Mouse (Mus musculus) c-Kit-positive CD71-positive TER-119-positive erythroid progenitor cells, embryonic 14.5 days (primary cell): ENCODE measurements around the gene Epb41l1.
A peak's percentile ranks its signal among the peaks of the same experiment; 100 is the strongest.
"Not testable (repeated sequence)": the region's sequence is repeated elsewhere in the genome, so short reads cannot be mapped to it uniquely, and the experiment has no call there.

Experiments
- DNase-seq: peaks from one replicate; pipeline ENCODE4 v3.0.0-alpha.2; 2013; ENCODE audit warnings: low spot score

The Epb41l1 gene

DNA sequence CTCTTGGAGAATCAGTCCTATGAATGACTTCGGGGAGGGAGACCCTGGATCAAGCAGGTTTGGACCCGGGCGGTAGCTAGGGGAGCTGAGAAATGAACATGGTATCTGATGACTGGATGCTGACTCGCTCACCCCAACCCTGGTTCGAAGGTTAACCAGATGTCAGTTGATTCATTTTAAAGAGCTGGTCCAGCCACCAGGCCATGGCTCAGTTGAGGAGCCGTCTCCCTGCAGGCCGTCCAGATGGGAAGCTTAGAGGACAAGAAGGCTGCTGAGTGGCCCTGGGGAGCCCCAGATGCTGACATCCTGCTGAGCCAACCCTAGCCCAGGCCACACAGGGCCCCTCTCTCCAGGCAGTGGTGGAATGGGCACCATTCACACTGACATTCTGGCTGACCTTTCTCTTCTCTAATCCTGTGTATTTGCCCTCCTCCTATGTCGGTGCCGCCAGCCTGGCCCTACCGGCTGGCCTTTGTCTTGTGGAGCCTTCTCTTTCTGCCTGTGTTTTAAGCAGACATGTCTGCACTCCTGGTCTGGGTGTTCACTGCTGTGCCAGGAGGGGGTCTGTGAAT lies 67.0 kb downstream of the Epb41l1 start:
- no peak for DNase-seq

DNA sequence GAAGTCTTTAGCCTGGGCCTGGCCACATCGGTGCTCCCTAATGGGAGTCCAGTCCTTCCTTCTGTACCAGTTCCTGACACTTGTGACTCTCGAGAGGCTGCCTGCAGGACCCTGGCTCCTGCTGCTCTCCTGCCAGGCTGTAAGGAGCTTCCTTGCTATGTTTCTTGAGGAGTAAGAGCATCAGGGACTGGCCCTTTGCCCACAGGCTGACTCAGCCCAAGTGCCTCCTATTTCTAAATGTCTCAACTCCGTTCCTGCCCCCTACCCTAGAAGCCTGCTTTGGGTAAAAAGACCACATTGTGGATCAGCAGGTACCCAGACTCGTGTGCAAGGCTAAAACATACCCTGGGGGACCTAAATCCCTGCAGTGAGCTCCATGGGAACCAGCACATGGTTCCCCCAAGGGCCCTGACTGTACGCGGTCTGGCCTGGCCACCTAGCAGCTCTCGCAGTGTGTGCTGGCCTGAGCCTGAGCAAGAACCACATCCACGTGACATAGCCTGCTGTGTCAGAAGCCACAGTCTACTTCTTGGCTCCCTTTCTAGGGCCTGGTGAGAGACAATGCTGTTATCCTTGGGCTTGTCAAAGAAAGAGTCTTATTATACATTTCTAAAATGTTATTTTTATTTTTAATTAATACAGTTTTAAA lies 67.6 kb downstream of the Epb41l1 start:
- DNase-seq: no peak

DNA sequence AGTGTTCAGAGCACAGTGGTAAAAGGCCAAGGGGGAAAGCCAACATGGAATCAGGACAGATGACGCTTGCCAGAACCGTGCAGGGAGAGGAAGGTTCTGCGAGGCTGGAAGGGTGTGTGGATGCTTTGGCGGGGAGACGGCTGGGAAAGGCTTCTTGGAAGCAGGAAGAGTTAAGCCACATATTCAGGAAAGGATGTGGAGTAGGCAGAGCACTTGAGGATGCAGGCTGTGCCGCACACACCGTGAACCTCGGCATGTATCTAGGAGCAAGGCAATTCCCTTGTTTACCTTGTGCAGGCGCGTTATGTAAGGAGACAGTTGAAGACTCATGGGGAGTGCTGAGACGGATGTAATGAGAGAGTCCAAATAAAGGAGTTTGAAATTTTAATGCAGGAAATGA lies 69.5 kb downstream of the Epb41l1 start:
- DNase-seq: no peak

DNA sequence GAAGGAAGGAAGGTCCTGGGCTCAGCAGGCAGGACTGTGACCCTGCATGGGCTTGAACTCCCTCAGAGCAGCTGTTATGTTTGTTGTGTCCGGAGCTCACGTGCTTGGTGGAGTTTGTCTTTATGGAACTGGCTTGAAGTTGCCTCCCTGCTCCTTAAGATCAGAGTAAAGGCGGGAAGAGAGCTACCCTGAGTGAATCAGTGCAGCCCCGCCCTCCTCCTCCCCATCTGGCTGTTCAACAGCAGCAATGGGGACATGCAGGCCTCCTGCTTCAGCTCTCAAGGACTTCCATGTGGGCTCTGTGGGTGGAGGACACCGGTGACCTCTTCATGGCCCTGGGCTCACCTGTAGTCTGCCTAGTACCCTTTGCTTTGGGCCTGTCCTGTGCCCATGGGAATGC lies 71.1 kb downstream of the Epb41l1 start:
- DNase-seq: no peak

GRCm38 (mm10) chr2:156493766-156494165 lies 73.1 kb downstream of the Epb41l1 start:
- no peak for DNase-seq

DNA sequence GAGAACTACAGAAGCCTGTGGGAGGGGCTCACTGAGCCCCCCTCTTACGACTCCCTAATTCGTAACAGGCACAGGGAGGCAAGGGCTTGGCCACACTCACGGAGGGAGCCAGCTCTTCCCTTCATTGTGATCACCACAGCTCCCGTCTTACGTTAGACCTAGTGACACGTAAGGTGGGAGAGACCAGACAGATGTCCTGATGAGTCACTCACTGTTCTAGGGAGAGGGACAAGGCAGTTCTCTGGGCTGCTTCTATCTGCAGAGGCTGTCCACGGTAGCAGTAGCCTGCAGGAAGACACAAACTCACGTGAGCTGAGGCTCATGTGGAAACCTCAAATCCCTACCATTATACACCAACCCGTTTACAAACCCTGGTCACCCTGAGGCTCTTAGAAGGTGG lies 73.8 kb downstream of the Epb41l1 start:
- peak; percentile 24 for DNase-seq

- DNase-seq: peak; percentile 74
Observed at GRCm38 (mm10) chr2:156494875-156495274, 74.2 kb downstream of the Epb41l1 start.

- DNase-seq: no peak
Observed at GRCm38 (mm10) chr2:156496816-156497566, 76.3 kb downstream of the Epb41l1 start.

DNA sequence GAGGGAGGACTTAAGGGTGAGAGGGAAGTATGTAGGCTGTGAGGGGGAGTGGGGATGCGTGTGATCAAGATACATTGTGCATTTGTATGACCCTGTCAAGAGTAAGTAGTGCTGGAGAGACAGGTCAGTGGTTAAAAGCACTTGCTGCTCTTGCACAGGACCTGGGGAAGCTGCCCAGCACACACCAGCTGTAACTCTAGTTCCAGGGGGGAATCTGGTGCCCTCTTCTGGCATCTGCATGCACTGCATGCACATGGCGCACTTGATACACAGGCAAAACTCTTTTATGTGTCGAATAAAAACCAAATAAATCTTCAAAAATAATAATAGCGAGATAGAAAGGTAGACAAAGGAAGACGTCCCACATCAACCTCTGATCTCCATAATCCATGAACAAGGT lies 77.2 kb downstream of the Epb41l1 start:
- peak; percentile 43 for DNase-seq

DNA sequence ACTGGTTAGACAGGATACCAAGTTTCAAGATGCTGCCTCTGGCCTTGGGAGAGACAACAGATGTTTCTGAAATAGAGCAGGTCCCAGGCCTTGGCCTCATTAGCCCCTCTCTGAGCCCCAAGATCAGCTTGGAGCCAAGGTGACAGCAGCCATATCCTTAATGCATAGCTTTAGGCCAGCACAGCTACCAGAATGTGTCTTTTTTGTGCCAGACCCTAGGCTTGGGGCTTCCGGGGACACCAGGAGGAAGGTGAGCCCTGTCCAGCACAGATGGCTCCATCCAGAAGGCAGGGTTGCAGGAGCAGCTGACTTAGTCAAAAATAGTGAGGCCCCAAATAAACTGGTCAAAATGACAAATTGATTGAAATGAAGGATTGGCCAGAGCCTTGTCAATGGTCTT lies 80.3 kb downstream of the Epb41l1 start:
- DNase-seq: no peak

GRCm38 (mm10) chr2:156505533-156505932 lies 84.8 kb downstream of the Epb41l1 start:
- no peak for DNase-seq

GRCm38 (mm10) chr2:156512028-156512427 lies 91.3 kb downstream of the Epb41l1 start:
- no peak for DNase-seq

- no peak for DNase-seq
Observed at GRCm38 (mm10) chr2:156512561-156512960, 91.9 kb downstream of the Epb41l1 start.

GRCm38 (mm10) chr2:156515102-156515501 lies 94.4 kb downstream of the Epb41l1 start:
- no peak for DNase-seq

GRCm38 (mm10) chr2:156515565-156516185 lies 95.0 kb downstream of the Epb41l1 start:
- DNase-seq: peak; percentile 49

GRCm38 (mm10) chr2:156516678-156517077 lies 96.0 kb downstream of the Epb41l1 start:
- DNase-seq: not testable (repeated sequence)

DNA sequence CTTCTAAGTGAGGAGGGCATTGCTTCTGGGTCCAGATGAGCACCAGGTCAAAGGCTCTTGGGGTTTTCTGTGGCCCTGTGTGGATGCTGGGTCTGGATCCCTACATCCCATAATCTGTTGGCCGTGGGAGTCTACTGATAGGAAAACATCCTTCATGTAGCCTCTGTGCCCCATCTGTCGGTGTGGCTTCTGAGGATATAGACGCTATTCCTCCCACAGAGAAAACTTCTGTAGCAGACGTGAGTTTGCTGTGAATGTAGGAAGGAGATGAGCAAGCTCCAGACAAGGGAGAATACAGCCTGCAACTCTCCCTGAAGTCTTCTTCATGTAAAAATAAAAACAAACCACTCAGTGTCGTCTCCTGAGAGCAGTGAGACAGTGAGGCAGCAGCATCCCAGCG lies 97.6 kb downstream of the Epb41l1 start:
- DNase-seq: no peak

- DNase-seq: no peak
Observed at GRCm38 (mm10) chr2:156519584-156519983, 98.9 kb downstream of the Epb41l1 start.

DNA sequence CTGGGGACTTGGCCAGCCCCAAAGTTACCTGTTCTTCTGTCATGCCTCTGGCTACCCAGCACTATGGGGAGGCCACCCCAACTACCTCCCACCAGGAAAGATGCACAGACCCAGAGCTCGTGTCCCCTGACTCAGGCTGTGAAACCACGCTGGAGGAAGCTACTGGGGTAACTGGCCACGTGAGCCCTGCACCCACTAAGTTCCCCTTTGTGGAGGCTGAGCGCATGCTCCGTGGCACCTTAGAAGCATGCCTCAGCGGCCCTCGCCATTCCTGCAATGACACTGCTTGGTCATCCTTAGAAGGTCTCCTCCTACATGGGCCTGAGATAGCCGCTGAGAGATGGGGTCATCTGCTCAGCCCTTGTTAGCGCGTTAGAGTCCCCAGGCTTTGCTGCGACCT lies 102.3 kb downstream of the Epb41l1 start:
- DNase-seq: no peak

GRCm38 (mm10) chr2:156524078-156524477 lies 103.4 kb downstream of the Epb41l1 start:
- no peak for DNase-seq

DNA sequence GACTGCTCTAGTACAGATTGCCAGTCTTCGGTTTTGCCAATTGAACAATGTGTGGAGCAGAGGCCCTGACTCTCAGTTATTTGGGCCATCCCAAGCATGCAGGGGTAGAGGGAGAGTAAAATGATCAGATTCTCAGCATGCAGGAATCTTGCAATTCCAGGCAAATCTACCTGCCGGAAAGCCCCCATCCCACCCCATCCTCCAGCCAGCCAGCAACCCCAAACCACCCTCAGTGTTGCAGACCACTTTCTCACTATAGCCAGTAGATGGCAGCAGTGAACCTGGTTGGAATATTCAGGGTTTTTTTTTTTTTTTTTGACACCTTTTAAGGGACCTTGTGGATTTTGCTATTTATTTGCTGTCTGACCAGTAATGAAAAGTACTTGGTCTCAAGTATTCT lies 109.0 kb downstream of the Epb41l1 start:
- DNase-seq: peak; percentile 28

GRCm38 (mm10) chr2:156533160-156533559 lies 112.5 kb downstream of the Epb41l1 start:
- no peak for DNase-seq
